Mouse (Mus musculus) neural tube, embryonic 10.5 days (tissue): Measurements from ENCODE around the gene Rplp2.
A peak's percentile ranks its signal among the peaks of the same experiment; 100 is the strongest.
"Not testable (repeated sequence)": the region's sequence is repeated elsewhere in the genome, so short reads cannot be mapped to it uniquely, and the experiment has no call there.

Experiments used
- DNase-seq: peaks from one replicate; pipeline ENCODE4 v3.0.0-alpha.2; 2017; ENCODE audit warnings: low spot score; ENCODE audit errors: extremely low spot score

Rplp2 gene

DNA sequence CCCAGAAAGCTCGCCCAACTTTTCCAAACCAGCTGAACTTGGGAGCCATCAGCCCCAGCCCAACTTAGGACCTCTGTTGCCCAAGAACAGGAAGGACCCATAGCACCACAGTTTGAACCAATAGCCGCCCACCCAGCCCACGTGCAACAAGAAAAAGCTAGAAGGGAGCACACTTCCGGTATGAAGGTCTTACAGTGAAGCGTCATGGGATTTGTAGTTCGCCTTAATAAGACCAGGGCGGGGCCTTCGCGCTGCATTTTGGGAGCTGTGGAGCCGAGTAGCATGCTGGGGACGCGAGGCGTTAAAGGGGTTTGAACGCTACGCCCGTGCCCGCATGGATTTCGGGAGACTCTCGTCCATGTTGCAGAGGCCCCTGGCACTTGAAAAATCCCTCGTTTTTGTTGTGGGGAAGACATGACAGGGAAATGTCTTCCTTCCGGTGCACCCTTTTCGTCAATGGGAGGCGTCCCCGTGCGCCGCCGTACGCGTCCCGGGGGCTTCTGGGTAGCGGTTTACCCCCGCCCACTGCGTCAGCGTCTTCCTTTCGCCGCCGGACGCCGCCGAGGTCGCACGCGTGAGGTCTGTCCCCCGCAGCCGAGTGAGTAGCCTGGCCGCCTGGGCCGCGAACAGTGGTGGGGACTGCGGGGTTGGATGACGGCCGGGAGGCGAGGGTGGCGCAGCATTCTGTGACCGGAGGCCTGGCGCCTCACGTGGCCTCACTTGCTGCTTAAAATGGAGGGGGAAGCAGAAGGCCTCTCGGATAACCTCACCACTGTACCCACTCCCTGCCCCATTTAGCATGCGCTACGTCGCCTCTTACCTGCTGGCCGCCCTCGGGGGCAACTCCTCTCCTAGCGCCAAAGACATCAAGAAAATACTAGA lies at the start of gene Rplp2:
Gene Rplp2 (plus strand): TSS at position 261 of the 882 bp plus-strand sequence.
- DNase-seq: peak; percentile 94

DNA sequence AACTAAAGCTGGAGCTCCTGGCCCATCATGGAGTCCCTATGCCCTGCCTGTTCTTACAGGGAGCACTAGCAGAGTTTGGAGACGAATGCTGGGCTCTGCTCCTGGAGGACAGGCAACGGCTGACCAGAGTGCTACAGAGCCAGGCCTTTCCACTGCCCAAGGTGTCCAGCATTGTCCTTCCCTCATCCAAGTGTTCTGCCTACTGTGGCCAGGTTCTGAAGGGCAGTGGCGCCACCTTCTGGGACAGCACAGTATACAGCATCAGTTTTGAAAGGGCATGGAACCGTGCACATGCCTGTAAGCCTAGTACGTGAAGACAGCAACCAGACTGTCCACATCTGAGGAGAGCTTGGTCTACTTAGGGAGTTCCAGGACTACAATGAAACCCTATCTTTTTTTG lies 43.9 kb upstream of the Rplp2 start:
- peak; percentile 47 for DNase-seq

DNA sequence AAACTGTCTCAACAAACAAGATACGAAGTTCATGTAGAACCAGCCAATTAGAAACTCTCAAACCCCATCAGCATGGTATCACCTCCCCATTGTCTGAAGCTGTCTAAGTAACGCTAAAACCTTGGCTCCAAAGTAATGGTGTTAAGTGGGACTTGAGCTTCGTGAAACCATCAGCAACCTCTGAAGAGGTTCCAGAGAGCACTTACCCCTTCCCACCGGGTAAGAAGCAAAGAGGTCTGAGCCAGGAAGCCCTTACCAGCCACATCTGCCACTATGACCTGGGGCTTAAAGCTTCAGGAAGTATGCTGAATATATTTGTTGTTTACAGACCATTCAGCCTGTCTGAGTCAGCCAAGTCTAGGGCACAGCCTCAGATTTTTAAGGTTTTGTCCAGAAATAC lies 41.7 kb upstream of the Rplp2 start:
- no peak for DNase-seq

DNA sequence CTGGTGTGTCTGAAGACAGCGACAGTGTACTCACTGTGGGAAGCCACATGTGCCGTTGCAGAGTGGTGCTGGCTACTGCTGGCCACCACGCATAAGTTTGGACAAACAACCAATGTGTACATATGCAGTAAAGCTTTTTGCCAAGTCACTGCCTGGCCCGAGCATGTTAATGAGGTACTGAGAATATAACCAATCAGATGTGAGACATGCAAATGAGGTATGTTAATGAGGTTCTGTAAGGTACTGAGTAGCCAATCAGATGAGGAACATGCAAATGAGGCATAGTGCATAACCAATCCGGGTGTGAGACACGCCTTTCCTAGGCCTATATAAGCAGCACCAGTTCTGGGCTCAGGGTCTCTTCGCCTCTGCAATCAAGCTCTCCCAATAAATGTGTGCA lies 39.5 kb upstream of the Rplp2 start:
- DNase-seq: not testable (repeated sequence)

DNA sequence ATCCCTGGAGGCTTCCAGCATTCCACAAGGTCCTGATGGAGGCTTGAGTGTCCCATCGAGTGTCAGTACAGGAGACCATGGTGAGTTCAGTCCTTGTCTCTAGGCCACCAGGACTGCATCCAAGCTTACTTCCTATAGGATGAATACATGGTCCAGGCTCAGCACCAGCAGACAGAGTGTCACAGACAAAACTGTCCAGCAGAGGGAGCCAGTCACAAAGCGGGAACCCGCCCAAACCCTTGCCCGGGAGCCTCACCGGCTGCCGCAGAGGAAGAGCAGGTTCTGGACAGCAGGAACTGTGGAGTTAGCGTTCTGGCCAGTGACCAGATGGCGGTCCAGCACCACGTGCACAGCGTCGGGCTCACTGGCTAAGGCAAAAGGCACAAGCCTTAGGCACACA lies 38.3 kb upstream of the Rplp2 start:
- peak; percentile 83 for DNase-seq

DNA sequence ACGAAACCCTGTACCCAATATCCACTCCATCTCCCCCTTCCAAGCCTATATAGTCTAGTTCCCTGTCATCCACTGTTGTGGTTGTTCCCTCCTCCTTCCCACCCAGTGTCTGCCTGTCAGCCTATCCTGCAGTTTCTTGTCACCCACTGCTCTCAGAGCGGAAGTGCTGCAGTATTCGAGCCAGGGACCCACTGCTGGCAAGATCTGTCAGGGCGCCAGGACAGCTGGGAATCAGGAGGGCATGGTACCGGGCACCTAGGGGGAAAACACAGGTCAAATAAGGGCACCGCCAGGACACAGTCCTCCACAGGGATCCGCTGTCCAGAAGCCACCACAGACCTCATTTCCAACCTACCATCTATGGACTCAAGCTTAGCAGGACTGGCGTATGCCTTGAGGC lies 36.5 kb upstream of the Rplp2 start:
- no peak for DNase-seq

DNA sequence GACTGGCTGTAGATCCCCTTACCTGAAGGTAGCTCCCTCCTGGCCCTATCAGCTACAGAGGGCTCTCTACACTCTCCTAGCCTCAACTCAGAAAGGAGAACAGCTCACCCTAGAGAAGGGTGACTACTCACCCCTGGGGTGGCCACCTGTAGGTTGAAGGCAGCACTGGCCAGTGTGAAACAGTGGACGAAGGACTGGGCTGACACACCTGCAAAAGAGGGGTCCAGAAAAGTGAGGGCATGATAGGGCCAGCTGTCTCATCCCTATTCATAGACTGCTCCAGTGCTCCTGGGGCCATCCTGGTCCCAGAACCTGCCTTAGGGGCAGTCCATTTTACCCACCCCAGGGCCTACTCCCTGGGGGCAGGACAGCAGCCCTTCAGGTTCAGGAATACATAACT lies 35.5 kb upstream of the Rplp2 start:
- DNase-seq: no peak

DNA sequence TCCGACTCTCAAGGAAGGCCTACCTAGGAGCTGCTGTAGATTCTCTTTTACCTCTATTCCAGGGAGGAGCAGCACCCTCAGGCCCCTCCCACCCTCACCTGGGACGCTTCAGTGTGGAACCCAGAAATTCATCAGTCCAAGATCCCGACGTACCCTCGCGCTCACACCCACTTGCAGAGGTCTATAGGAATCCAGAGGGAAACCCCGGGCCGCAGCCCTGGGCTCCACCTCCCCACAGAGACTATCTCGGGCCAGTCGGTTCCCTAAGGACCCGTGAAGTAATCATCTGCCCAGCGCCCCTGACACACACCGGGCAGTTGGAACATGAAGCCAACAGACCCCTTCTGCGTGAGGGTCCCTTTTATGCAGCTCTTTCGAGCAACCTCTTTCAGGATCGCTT lies 33.8 kb upstream of the Rplp2 start:
- no peak for DNase-seq

DNA sequence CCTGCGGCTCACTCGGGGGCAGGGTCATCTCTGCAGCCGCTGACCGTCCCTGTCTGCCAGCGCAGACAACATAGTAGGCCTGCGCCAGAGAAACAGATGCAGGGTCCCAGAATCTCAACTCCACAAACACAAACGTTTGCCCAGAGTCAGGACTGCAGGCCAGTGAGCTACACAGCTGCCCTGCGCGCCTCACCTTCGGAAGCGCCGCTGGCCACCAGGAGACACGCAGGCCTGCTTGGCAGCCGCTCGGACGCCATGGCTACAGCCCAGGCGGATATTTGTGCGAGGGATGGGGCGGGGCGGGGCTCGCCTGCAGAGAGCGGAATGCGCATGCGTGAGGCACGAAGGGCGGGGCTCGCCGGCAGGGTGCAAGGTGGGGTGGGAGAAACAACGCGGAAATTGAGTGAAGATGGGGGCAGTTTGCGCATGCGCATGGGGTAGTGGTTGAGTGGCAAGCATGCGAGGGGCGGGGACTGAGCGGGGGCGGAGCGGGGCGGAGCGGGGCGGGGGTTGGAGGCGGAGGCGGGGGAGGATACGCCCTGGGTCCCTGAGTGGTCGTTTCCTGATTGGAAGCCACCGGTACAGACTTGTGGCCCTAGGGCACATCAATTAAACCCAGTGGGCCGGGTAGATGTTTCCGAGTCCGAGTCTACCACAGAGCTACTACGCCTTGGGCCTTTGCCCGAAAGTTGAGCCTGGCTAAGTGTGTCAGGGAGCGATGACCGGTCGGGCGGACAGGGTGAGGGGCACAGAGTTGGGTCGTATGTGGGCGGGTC lies 33.2 kb upstream of the Rplp2 start, which contains the start of gene Gatd1:
Gene Gatd1 (minus strand): TSS at position 328 of the 776 bp plus-strand sequence.
- peak; percentile 100 for DNase-seq

DNA sequence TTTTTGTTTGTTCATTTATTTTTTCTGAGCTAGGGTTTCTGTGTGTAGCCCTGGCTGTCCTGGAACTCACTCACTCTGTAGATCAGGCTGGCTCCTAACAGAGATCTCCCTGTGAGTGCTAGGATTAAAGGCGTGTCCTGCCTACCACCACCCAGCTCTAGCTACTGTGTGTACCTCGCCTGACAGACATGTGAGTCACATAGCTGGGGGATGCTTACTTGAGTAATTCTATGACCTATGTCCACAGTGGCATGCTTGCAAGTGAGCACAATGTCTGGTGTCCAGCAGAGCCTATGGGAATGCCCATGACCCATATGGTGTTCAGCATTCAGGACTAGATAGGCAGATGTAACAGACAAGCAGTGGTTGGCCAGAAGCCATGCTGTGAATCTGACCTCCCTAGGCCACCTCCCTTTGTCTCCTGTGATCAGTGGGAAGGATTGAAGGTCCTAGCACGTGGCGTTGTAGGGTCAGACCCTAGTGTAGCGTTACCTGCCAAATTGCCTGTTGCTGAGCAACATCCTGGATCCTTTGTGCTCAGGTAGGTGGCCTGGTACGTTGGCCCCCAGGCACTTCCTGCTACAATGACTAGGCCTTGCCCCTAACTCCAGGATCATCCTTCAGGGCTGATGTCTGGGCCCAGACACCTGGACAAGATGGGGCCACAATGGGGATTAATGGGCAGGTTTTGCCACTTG lies 30.9 kb upstream of the Rplp2 start:
- no peak for DNase-seq

DNA sequence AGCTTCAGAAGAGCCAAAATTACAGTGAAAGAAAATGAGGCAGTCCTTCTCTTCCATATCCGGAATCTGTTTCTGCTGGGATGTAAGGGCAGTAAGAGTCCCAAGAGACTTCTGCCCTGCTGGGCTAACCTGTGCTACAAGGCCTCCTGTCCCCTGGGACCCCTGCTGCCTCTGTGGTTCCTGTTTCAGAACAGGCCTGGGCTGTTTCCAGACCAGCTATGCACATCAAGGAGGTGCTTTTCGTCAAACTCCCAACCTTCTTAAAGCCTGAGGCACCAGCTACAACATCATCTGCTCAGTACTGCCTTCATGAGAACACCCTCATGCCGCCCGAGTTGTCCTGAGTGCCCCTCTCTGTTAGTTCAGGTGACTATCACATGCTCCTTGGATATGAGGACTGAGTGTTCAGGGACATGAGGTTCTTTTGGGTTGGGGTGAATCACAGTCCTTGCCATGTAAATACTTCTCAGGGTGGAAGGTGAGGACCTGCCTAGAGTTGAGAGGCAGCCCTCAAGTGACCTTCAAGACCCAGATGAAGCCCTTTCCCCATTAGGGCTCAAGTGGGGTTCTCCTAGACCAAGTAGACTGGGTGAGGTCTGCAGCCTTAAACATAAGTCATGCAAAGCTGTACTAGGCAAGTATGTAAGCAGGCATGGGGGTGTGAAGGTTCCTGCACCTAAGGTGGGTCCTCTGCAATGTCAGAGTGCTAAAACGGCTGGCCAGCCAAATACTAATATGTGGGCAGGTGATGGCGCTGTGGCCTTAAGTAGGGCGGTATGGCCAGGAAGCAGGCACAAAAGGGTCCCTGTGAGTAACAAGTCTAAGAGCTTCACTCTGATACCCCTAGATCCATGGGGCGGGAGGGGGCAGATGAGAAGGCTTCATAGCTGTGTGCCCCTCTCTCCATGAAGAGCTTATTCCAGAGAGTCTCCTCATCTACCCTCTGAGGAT lies 29.2 kb upstream of the Rplp2 start:
- DNase-seq: no peak

DNA sequence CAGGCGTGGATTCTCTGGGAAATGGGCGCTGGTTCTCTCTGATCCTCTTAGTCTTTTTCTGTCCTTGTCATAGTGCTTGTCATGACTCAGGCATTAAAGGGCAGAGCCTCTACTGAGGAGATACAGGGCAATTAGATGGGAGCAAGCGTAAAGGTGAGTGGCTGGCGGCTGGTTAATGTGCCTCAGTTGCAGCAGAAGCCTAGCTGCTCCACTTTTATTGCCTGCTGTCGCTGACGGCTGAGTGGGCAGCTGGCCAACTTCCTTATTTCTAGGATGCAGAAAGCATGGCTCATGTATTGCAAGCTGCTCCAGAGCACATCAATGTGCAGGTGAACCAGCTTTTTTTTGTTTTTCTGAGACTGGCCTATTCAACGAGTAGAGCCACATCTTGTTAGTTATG lies 28.2 kb upstream of the Rplp2 start:
- no peak for DNase-seq

DNA sequence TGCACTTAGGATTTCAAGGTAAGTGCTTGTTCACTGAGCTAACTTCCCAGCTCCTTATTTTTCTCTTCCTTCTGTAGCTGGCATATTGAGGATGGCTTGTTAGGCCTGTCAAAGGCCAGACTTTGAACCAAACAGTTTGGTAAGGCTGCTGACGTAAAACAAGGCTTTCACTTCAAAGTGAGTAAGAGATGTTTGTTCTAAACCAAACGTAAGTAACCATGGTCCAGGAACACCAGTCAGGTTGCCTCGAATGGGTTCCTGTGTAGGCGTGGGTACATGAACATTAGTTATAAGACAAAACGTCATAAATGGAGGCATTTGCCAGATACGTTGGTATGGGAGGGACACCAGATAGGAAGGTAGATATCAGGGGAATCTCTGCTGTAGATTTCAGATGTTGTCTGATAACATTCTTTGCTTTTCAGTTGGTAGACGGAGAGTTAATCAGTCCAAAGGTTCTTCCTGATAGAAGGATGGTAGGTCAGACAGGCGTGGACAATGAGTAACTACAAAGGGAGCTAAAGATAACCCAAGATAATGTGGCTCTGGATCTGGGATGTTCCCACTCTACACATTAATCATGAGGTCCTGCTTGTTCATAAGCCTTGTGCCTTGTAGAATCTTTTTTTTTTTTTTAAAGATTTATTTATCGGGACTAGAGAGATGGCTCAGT lies 27.0 kb upstream of the Rplp2 start:
- no peak for DNase-seq

DNA sequence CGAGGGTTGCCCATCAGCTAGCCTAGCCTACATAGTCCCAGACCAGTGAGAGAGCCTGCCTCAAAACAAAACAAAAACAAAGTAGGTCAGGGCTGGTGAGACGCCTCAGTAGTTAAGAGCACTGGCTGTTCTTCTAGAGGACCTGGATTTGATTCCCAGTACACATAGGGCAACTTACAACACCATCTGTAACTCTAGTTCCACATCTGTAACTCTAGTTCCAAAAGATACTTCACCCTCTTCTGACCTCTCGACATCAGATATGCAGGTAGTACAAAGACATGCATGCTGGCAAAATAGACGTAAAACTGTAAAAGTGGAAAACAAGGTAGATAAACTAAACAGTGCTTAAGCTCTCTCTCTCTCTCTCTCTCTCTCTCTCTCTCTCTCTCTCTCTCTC lies 23.4 kb upstream of the Rplp2 start:
- DNase-seq: no peak

DNA sequence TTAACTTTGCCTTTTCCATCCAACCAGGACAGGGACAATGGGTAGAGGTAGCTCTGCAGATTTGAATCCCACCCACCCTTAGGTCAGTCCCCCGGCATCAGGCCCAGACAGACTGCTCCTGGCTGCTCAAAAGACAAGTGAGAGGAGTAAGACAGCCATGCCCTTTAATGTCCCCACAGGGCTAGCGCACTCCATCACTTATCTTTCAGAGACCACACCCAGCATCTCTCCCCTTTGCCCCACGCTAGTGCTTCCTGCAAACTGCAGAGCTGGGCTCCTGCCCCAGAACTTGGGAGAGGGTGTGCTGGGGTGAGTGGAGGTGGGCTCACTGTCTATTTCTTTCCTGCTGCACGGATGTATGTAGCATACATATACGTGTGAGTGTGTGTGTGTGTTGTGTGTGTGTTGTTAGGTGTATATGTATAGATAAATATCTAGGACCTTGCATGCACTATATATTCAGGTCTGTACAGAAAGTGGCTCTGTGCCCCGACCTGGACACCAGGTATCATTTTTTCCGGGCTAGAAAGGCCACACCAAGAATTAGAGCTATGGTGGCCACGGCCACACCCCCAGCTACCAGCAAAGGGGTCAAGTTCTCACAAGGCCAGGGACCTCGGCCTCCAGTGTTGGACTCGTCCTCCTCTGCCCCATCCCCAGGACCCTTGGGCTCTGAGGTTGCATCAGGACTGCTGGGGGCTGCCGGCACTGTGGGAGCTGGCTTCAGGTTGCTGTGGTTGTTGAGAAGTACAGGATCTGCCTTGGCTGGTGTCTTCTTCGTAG lies 20.0 kb upstream of the Rplp2 start:
- DNase-seq: no peak

DNA sequence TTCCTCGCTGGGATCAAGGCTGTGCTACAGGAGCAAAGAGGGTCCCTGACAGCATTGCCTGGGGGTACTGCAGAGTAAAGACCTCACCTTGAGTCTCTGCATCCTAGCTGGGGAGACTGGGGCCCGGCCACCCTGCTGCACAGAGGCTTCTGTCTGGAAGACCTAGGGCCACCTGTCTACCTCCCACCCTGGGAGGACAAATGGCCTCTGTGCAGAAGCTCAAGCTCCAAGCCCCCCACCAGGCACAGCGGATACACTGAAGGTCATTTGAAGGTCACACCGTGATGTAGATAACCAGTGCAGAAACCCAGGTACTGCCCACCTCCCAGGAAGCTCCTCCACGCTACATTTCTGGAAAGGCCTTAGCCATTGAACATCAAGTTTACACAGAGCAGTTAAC lies 18.5 kb upstream of the Rplp2 start:
- no peak for DNase-seq

DNA sequence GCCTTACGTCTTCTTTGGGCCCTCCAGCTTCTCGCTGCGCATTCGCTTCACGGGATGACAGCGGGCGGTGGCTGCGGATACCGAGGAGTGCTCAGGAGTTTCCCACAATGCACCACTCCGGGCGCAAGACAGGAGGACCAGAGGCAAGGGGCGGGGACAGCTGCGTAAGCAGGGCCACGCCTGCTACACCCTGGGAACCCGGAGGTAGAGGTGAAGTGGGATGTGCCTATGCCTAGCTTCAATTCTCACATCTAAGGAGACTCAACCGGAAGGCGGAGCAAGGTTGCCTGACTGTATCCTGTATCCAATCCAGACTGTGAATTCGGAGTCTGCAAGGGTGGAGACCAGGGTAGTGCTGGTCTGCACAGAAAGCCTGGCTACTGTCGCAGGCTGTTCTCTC lies 17.9 kb upstream of the Rplp2 start, which contains the start of gene Cend1:
Gene Cend1 (minus strand): TSS at position 182 of the 400 bp plus-strand sequence.
- DNase-seq: peak; percentile 66

DNA sequence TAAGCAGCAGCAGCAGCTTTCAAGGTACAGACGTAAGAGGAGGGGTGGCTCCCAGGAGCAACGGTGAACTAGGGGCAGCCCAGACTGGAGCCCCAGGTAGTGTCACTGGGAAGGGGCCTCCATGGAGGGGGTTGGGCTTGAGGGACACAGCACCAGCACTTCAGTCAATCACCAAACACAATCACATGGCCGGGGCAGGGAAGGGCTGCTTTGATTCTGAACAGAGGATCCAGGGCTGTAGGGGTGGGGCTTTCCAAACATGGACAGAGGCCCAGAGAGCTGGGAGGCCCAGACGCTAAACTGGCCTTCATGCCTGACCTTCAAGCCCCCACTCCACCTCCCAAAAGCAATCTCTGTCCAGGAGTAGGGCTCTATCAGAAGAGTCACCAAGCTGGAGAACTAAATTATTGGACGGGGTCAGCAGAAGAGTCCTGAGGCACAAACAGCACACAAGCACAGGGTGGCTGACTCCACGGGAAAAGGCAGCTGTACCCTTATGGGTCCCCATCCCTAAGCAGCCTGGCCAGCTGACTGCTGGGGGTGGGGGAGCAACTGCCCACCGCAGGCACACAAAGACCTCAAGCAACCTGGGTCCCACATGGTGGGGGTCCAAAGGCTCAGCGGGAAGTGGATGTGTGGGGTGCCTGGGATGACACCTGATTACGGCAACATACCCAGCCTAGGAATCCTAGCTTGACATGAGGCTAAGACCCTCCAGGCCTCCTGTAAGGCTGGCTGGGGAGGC lies 17.2 kb upstream of the Rplp2 start:
- DNase-seq: no peak
